Mouse (Mus musculus): ENCODE results near the gene Egfl8. TPM values are rescaled to one million over a fixed set of nuclear protein-coding genes. Genes with fewer than 3 reads are reported as not detected.
A peak's percentile ranks its signal among the peaks of the same experiment; 100 is the strongest.

Egfl8 gene
- polyA plus RNA-seq, 1 experiment from 2014 or later: 12.3 TPM

DNA sequence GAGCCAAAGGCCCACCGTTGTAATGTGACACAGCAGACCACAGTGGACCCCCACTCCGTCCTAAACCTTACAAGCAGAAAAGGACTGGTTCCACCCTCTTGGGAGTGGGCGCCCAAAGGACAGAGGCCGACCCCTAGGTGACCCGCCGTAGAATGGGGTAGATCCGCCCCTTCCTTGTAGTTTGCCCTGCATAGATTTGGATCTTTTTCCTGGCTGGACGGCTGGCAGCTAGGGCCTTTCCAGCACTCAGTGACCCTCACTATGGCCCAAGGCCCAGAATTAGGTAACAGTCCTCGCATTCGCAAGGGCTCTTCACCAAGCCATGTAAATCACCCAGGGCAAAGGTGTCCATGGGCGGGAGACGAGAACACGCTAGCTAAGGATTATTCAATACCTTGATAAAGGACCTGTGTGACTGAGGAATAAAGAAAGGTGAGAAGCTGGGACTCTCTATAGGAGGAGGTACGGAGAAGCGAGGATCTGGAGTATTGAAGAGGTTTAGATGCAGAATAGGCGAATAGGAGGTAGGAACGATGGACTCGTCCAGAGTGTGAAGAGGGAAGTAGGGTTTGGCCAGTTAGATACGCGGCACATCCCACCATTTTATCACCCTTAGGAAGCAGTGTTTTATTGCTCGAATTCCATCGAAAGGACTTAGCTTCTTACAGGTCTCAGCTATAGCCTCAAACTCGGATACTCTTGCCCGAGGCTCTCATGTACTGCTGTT lies 11.1 kb downstream of the Egfl8 start:
- ATAC-seq (ENCODE audit: low FRiP score): no peak
- peak overlapping the region; percentile 97 for H3K4me2 ChIP-seq
- WGBS: 8% methylated on average over 24 of the region's 24 CpGs
- H3K4me3 ChIP-seq (replicated peaks): peak overlapping the region; percentile 84
- H3K27me3 ChIP-seq (replicated peaks): no peaks in the 10 kb centered on the region
- H3K4me1 ChIP-seq: peaks cover 51% of the 10 kb centered on the region
- H3K36me3 ChIP-seq: peaks cover 19% of the 10 kb centered on the region
- H3K9ac ChIP-seq (replicated peaks): peak overlapping the region; percentile 97
- no peaks in the 10 kb centered on the region for H3K9me3 ChIP-seq (replicated peaks)
- peak overlapping the region; percentile 92 for H3K27ac ChIP-seq (replicated peaks)

DNA sequence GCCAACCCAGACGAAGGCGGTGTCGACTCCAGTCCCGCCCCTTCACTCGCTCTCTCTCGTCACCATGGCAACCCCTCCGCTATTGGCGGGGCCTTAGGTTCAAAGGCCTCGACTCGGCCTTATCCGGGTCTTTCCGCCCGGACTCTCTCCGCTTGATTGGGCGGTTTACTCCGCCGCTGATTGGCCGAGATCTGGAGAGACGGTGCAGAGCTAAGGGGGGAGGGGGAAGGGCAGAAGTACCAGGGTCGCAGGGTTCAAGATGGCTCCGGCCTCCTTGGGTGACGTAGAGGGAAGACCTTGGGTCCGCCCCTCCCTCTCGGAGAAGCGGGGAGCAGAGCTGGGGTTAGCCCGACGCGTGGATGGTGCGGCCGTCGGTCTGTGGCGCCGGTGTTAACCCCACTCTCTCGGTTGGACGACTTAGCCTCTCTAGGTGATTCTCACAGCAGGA lies 11.7 kb downstream of the Egfl8 start, which contains the start of gene Agpat1:
Gene Agpat1 (plus strand): TSS at position 202 of the 448 bp plus-strand sequence.
- ATAC-seq (ENCODE audit: low FRiP score): peak; percentile 89
- H3K4me1 ChIP-seq: peaks cover 50% of the 10 kb centered on the region
- peak within 1 kb of the TSS; percentile 97 for H3K4me2 ChIP-seq
- peaks cover 20% of the 10 kb centered on the region for H3K36me3 ChIP-seq
- H3K9me3 ChIP-seq (replicated peaks): no peaks in the 10 kb centered on the region
- peak within 1 kb of the TSS; percentile 92 for H3K27ac ChIP-seq (replicated peaks)
- WGBS: 0% methylated on average over 35 of the region's 35 CpGs
- H3K9ac ChIP-seq (replicated peaks): peak within 1 kb of the TSS; percentile 97
- no peaks in the 10 kb centered on the region for H3K27me3 ChIP-seq (replicated peaks)
- peak within 1 kb of the TSS; percentile 84 for H3K4me3 ChIP-seq (replicated peaks)

DNA sequence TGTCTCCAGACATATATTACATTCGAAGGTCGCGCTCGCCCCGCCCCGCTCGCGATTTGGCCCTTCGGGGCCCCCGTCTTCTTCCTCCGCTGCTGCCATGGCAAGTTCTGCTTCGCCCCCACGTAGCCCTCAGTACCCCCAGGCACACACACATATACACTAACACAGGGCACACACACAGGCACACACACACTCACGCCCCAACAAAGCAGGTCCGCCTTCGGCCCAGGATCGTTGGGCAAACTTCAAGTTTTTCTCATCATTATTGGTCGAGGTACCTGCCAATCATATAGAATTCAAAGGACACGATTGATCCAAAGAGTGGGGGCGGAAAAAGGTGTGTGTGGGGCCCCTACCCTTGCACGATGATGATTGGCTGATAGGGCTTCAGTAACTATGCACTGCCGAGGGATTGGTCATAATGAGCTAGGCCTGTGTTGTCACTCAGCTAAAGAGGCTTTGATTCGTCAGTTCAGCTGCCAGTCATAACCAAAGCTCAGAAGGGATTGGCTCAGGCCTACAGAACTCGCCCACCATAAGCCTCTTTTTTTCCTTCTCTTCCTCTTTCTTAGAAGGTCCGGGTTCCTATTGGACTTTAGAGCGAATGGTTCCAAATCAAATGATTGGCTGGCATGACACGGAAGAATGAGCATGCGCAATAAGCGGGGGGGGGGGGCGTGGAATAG lies 12.3 kb downstream of the Egfl8 start, which contains the start of gene Rnf5:
Gene Rnf5 (minus strand): TSS at position 316 of the 686 bp plus-strand sequence.
- ATAC-seq (ENCODE audit: low FRiP score): peak; percentile 92
- Histone ChIP-seq H3K4me3 (replicated peaks) (peak within 1 kb of the TSS; percentile 84), H3K27me3 (replicated peaks) (no peaks in the 10 kb centered on the region), H3K4me2 (peak within 1 kb of the TSS; percentile 97), H3K27ac (replicated peaks) (peak within 1 kb of the TSS; percentile 92), H3K4me1 (peaks cover 44% of the 10 kb centered on the region), H3K36me3 (peaks cover 20% of the 10 kb centered on the region), H3K9me3 (replicated peaks) (no peaks in the 10 kb centered on the region), H3K9ac (replicated peaks) (peak within 1 kb of the TSS; percentile 97)
- WGBS: under 1% methylated on average over 30 of the region's 30 CpGs

DNA sequence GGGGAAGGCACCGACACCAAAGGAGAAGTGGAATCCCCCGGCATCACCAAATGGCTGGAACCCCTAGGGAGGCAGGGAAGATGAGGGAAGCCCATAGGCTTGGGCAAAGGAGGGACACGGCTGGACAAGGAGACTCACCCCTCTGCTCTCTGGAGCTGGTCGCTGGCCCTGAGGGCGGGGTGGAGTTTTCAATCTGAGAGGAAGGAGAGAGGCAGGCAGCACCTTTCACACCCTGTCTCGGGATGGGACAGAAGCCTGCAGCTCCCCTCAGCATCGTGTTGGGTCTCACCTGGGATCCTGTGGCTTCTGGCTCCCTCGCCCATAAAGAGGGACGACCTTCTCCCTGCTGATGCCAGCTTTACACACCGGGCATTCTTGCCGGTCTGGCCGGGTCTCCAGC lies 14.0 kb downstream of the Egfl8 start:
- ATAC-seq (ENCODE audit: low FRiP score): no peak
- 89% methylated on average over 12 of the region's 12 CpGs for WGBS
- peaks cover 21% of the 10 kb centered on the region for H3K36me3 ChIP-seq
- H3K4me1 ChIP-seq: peaks cover 29% of the 10 kb centered on the region
- peak overlapping the region; percentile 69 for H3K4me2 ChIP-seq
- H3K4me3 ChIP-seq (replicated peaks): peak overlapping the region; percentile 70
- H3K9ac ChIP-seq (replicated peaks): no peak overlapping the region
- no peaks in the 10 kb centered on the region for H3K9me3 ChIP-seq (replicated peaks)
- H3K27me3 ChIP-seq (replicated peaks): no peaks in the 10 kb centered on the region
- no peak overlapping the region for H3K27ac ChIP-seq (replicated peaks)

DNA sequence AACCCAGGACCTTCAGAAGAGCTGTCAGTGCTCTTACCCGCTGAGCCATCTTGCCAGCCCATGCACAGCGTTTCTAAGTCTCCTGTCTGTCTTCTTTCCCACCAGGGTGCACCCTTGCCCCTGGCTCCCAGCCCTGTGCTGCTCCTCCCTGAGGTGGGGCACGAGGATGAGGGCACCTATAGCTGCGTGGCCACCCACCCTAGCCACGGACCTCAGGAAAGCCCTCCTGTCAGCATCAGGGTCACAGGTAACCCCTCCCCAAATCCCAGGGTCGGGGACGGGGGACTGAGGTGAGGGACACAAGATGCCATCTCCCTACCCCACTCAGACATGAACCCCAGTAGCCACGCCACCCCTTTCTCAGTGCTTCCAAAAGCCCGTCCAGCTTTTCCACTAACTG lies 15.9 kb downstream of the Egfl8 start:
- H3K27me3 ChIP-seq (replicated peaks): no peaks in the 10 kb centered on the region
- WGBS: 76% methylated on average over 9 of the region's 9 CpGs
- H3K27ac ChIP-seq (replicated peaks): no peak overlapping the region

DNA sequence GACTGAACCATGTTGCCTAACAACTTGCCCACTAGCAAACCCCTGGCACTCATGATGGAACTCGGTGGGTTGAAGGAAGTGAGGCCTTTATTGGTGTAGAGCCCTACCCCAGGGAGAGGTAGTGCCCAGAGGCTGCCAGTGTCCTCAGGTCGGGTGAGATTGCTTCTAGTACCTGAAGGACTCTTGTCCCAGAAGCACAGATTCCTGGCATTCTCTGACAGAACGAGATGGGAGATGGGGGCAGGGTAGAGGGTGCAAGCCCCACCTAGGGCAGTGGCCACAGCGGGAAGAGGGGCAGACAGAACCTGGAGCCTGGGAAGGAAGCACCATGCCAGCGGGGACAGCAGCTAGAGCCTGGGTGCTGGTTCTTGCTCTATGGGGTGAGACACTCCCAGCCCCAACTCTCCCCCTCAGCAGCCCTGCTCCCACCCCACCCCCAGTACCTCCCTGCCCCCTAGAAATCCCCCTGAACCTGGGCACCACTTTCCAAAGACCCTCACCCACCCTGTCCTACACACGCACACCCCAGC lies 18.1 kb downstream of the Egfl8 start, which contains the start of gene Ager:
Gene Ager (plus strand): TSS at position 297 of the 530 bp plus-strand sequence.
- WGBS: 22% methylated on average over 6 of the region's 6 CpGs
- Histone ChIP-seq H3K9ac (replicated peaks) (no peak within 1 kb of the TSS), H3K36me3 (peaks cover 42% of the 10 kb centered on the region)

More for the DNA sequence above, 15.9 kb downstream of the Egfl8 start:
- H3K36me3 ChIP-seq: peaks cover 37% of the 10 kb centered on the region
- no peaks in the 10 kb centered on the region for H3K9me3 ChIP-seq (replicated peaks)
- no peak overlapping the region for H3K9ac ChIP-seq (replicated peaks)
- H3K4me3 ChIP-seq (replicated peaks): no peak overlapping the region
- H3K4me1 ChIP-seq: peaks cover 29% of the 10 kb centered on the region
- H3K4me2 ChIP-seq: no peak overlapping the region
- no peak for ATAC-seq (ENCODE audit: low FRiP score)

DNA sequence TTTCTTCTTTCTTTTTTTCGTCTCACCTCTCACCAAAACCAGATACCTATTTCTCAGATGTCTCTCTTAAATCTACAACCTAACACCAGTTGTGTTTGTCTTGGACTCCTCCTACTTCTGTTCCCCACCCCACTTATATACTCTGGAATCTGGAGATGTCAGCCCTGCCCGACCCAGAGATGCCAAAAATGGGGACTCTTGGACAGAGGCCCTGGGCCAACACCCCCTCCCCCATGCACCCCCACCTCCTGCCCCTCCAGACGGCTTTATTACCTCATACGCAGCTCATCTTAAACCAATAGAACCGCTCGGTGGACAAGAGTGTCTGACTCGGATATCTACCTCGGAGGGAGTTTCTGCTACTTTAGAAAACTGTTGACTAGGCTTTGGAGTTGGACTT lies 19.7 kb downstream of the Egfl8 start:
- Histone ChIP-seq H3K36me3 (peaks cover 35% of the 10 kb centered on the region), H3K4me3 (replicated peaks) (no peak overlapping the region), H3K27me3 (replicated peaks) (no peaks in the 10 kb centered on the region), H3K9me3 (replicated peaks) (no peaks in the 10 kb centered on the region), H3K4me2 (no peak overlapping the region), H3K27ac (replicated peaks) (no peak overlapping the region), H3K9ac (replicated peaks) (no peak overlapping the region), H3K4me1 (peaks cover 41% of the 10 kb centered on the region)
- WGBS: 74% methylated on average over 8 of the region's 8 CpGs
- no peak for ATAC-seq (ENCODE audit: low FRiP score)

More for the DNA sequence above, 18.1 kb downstream of the Egfl8 start, which contains the start of gene Ager:
- ATAC-seq (ENCODE audit: low FRiP score): no peak
- Histone ChIP-seq H3K9me3 (replicated peaks) (no peaks in the 10 kb centered on the region), H3K4me1 (peaks cover 43% of the 10 kb centered on the region), H3K27ac (replicated peaks) (no peak within 1 kb of the TSS), H3K4me2 (no peak within 1 kb of the TSS), H3K4me3 (replicated peaks) (no peak within 1 kb of the TSS), H3K27me3 (replicated peaks) (no peaks in the 10 kb centered on the region)

DNA sequence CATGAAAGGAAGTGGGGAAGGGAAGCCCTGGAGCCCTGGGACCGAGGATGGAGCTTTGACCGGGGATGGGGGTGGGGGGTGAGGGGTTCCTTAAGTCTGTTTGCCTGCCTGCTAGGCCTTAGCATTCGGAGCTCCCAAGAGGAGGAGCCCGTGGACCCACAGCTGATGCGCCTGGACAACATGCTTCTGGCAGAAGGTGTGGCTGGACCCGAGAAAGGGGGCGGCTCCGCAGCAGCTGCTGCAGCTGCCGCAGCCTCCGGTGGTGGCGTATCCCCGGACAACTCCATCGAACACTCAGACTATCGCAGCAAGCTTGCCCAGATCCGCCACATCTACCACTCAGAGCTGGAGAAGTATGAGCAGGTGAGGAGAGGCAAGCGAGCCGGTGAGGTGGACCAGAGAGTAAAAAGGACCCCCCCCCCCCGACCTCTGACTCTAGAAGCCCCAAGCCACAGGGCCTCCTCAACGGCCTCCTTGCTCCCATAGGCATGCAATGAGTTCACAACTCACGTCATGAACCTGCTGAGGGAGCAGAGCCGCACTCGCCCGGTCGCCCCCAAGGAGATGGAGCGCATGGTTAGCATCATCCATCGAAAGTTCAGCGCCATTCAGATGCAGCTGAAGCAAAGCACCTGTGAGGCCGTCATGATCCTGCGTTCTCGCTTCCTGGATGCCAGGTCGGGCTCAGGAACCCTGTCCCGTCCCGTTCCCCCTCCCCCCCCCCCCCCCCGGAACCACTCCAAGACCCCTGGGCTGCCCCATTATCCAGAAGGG lies 21.8 kb downstream of the Egfl8 start:
- Histone ChIP-seq H3K36me3 (peaks cover 21% of the 10 kb centered on the region), H3K4me2 (peak overlapping the region; percentile 88), H3K27ac (replicated peaks) (peak overlapping the region; percentile 98), H3K4me3 (replicated peaks) (peak overlapping the region; percentile 78), H3K4me1 (peaks cover 56% of the 10 kb centered on the region), H3K27me3 (replicated peaks) (no peaks in the 10 kb centered on the region), H3K9ac (replicated peaks) (peak overlapping the region; percentile 97), H3K9me3 (replicated peaks) (no peaks in the 10 kb centered on the region)
- WGBS: 49% methylated on average over 33 of the region's 34 CpGs
- ATAC-seq (ENCODE audit: low FRiP score): no peak

DNA sequence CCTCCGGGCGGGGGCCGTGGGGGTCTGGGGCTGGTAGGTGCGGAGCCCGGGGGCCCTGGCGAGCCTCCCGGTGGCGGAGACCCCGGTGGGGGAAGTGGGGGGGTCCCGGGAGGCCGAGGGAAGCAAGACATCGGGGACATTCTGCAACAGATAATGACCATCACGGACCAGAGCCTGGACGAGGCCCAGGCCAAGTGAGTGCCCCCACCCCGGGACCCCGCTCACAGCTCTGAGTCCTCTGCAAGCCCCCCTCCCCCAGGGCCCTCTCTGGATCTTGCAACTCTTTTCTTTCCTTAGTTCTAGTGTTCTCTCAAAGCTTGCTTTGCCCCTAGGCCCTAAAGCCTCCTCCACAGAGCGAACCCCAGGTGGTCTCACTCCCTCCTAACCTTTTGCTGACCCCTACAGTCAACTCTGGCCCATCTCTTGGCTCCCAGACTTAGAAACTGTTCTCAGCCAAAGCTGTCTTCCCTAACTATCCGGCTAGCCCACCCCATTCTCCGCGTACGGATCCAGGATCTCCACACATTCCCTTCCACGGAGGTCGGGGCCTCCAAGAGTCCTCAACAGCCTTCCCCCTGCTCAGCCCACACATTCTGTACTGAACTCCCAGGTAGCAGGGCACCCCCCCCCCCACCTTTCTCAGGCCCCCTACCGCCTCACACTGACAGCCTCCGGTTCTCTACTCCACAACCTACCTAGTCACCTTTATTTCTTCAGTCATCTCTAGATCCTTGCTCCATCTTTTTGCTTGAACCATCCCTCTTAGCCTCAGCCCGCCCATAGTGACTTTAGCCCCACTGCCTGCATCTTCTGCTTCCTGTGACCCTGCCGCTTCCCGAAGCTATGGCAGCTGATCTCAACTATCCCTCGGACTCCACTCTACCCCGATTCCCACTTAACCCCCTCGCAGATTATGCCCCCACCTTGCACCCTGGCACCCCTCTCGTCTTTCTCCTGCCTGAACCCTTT lies 22.9 kb downstream of the Egfl8 start:
- Histone ChIP-seq H3K36me3 (peaks cover 21% of the 10 kb centered on the region), H3K9me3 (replicated peaks) (no peaks in the 10 kb centered on the region), H3K27me3 (replicated peaks) (no peaks in the 10 kb centered on the region), H3K27ac (replicated peaks) (peak overlapping the region; percentile 98), H3K4me1 (peaks cover 65% of the 10 kb centered on the region), H3K4me2 (peak overlapping the region; percentile 88), H3K9ac (replicated peaks) (peak overlapping the region; percentile 97), H3K4me3 (replicated peaks) (peak overlapping the region; percentile 78)
- peak; percentile 15; the same call in 1 of the 2 replicates for ATAC-seq (ENCODE audit: low FRiP score)
- WGBS: 2% methylated on average over 31 of the region's 32 CpGs

DNA sequence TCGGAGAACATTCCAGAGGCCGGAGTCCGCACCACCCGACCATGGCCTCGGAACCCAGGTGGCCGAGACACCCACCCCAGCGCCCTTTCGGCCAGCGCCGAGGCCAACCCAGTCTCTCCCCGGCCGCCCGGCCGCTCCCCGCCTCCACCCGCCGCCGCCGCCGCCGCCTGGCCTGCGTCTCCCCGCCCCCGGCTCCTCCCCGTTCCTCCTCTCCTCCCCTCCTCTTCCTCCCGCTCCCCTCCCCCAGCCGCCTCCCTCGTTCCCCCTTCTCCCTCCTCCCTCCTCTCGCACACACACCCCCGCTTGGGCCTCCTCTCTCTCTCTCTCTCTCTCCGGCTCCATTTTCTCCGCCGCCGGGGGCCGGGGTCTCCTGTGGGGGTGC lies 23.8 kb downstream of the Egfl8 start:
- Histone ChIP-seq H3K36me3 (peaks cover 21% of the 10 kb centered on the region), H3K27me3 (replicated peaks) (no peaks in the 10 kb centered on the region), H3K9me3 (replicated peaks) (no peaks in the 10 kb centered on the region), H3K4me1 (peaks cover 65% of the 10 kb centered on the region), H3K4me3 (replicated peaks) (peak overlapping the region; percentile 78), H3K9ac (replicated peaks) (peak overlapping the region; percentile 97), H3K4me2 (peak overlapping the region; percentile 88), H3K27ac (replicated peaks) (peak overlapping the region; percentile 98)
- WGBS: 1% methylated on average over 32 of the region's 35 CpGs
- ATAC-seq (ENCODE audit: low FRiP score): peak; percentile 56

Data from neural tube, embryonic 15.5 days (tissue).